Mouse (Mus musculus) C2C12 (cell line): ENCODE results near the gene Rtn1.

ENCODE experiments used
- CTCF ChIP-seq: IDR thresholded peaks from one replicate; pipeline ENCODE4 v1.5.1; 2011; ENCODE audit not compliant: control insufficient read depth, insufficient read depth, insufficient read length
- MYOD1 ChIP-seq: IDR thresholded peaks from one replicate; pipeline ENCODE4 v1.6.1; 2011; ENCODE audit warnings: low read depth; ENCODE audit not compliant: control insufficient read depth, insufficient read length

DNA sequence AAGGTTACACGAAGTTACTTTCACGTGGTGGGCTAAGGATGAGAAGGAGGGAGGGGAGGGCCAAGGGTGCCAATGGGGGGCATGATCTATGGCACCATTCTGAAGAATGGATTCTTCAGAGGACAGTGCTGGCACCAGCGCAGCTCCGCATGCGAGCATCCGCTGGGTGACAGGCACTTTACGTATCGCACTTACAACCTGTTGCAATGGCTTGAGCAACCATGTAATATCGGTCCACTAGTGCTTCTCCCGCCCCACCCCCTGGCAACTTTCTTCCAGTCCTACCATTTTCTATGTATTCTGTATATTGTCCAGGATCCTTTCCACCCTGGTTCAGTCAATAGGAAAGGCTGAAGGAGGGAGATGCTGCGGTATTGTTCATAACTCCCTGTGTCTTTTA is 102.6 kb downstream of the Rtn1 start:
- no peak for TF ChIP-seq MYOD1
- TF ChIP-seq CTCF, result no peak
